Mouse (Mus musculus) neural tube, embryonic 14.5 days (tissue): ENCODE results near the gene Gm45623. TPM values are rescaled to one million over a fixed set of nuclear protein-coding genes. Genes with fewer than 3 reads are reported as not detected.

Experiments used
- ATAC-seq: fragments of 200-750 bp; cut with Nextera tagmentation; 2 replicates; pipeline ENCODE4 v1.8.0; 2017; ENCODE audit warnings: low read depth, mild to moderate bottlenecking, moderate TSS enrichment, moderate library complexity
- H3K27ac ChIP-seq: fragments of 300-500 bp; sonication (generic); 2 replicates; pipeline ENCODE4 v1.5.1; 2014; ENCODE audit warnings: low read depth, mild to moderate bottlenecking, control low read depth, low read length, moderate library complexity, mixed read lengths
- H3K27me3 ChIP-seq: fragments of 300-500 bp; sonication (generic); 2 replicates; pipeline ENCODE4 v1.6.1; 2014; ENCODE audit warnings: low read length; ENCODE audit not compliant: control insufficient read depth, insufficient read depth
- H3K36me3 ChIP-seq: fragments of 300-500 bp; sonication (generic); 2 replicates; pipeline ENCODE4 v1.6.1; 2014; ENCODE audit warnings: low read length, mixed read lengths; ENCODE audit not compliant: control insufficient read depth, insufficient read depth
- H3K4me1 ChIP-seq: fragments of 300-500 bp; sonication (generic); 2 replicates; pipeline ENCODE4 v1.6.1; 2014; ENCODE audit warnings: low read length; ENCODE audit not compliant: control insufficient read depth, insufficient read depth
- H3K4me2 ChIP-seq: fragments of 300-500 bp; sonication (generic); 2 replicates; pipeline ENCODE4 v1.6.1; 2014; ENCODE audit warnings: mild to moderate bottlenecking, low read depth, low read length, control low read depth
- H3K4me3 ChIP-seq: fragments of 300-500 bp; sonication (generic); 2 replicates; pipeline ENCODE4 v1.5.1; 2014; ENCODE audit warnings: low read depth, low read length, control low read depth, mixed read lengths
- H3K9ac ChIP-seq: fragments of 300-500 bp; sonication (generic); replicated peaks from 2 replicates; pipeline ENCODE4 v1.6.1; 2014; ENCODE audit warnings: low read depth, mild to moderate bottlenecking, control low read depth, low read length, mixed read lengths
- H3K9me3 ChIP-seq: fragments of 300-500 bp; sonication (generic); 2 replicates; pipeline ENCODE4 v1.6.1; 2016; ENCODE audit warnings: low read length; ENCODE audit not compliant: control insufficient read depth
- WGBS: fragments of 180-500 bp; shearing (Covaris S2); extraction: QIAGEN DNeasy Blood & Tissue Kit; methylation state at CpG from one replicate; pipeline ENCODE4 v1.1.7; 2014; 5-methylcytosine and 5-hydroxymethylcytosine counted together
- polyA plus RNA-seq: library from polyadenylated mRNA; unstranded; fragments of >200 nt; fragmentation: Nextera tagmentation; extraction: Ambion mirVana; gene quantifications from 2 replicates; pipeline ENCODE4 v1.2.1, GENCODE M21; 2014

Gene Gm45623
- polyA plus RNA-seq, 1 experiment from 2014 or later = 2.0 TPM

DNA sequence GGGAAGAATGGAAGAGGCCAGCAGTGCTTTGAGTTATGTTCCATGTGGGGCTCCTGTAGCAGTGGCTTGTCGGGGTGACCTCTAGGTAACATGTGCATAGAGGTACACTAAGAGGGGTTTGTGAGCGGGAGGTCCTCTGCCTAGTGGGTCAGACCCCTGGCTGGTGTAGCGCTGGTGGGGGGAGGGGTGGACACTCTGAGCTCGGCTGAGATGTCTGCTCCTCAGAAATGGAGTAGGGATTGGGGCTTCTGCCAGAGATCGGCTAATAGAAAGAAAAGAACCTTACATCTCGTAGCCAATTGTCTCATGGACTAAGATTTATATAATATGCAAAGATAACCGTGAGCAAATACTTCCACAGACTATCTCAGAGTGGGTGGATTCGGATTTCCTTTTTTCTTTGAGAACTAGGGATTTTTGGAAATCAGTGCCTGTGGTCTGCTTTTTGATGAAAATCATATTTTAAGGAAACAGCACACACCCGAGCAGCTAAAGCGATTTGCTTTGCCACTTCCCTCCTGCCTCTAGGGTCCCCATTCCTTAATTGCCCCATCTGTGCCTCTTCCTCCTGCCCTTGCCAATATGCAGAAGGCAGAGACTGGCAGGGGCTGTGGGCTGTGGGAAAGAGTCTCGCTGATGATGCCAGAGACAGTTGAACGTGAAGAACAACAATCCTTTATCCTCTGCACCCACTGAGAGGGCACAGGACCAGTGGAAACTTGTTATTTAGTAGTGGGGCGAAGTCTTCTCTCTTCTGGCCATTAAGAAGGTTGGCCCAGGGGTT lies 9.0 kb upstream of the Gm45623 start:
- Histone ChIP-seq H3K9me3 (no peaks in the 10 kb centered on the region), H3K4me3 (no peak overlapping the region), H3K9ac (no peak overlapping the region), H3K27me3 (no peaks in the 10 kb centered on the region), H3K36me3 (no peaks in the 10 kb centered on the region), H3K4me2 (no peak overlapping the region), H3K27ac (peak overlapping the region; percentile 2; the same call in 1 of the 2 replicates), H3K4me1 (peaks cover 9% of the 10 kb centered on the region)
- peak; percentile 44; the same call in 1 of the 2 replicates for ATAC-seq
- WGBS = 33% methylated on average over 13 of the region's 13 CpGs

GRCm38 (mm10) chr13:56758492-56758891 lies 4.9 kb upstream of the Gm45623 start:
- Histone ChIP-seq H3K9me3 (no peaks in the 10 kb centered on the region), H3K4me1 (peaks cover 5% of the 10 kb centered on the region), H3K4me2 (no peak overlapping the region), H3K27ac (no peak overlapping the region), H3K4me3 (no peak overlapping the region), H3K36me3 (no peaks in the 10 kb centered on the region), H3K9ac (no peak overlapping the region), H3K27me3 (peaks cover 10% of the 10 kb centered on the region; the same call in 1 of the 2 replicates)
- ATAC-seq = no peak
- WGBS = 36% methylated on average over 6 of the region's 6 CpGs

GRCm38 (mm10) chr13:56757201-56757600 lies 3.6 kb upstream of the Gm45623 start:
- 51% methylated on average over 12 of the region's 12 CpGs for WGBS
- Histone ChIP-seq H3K4me2 (no peak overlapping the region), H3K9me3 (no peaks in the 10 kb centered on the region), H3K36me3 (no peaks in the 10 kb centered on the region), H3K27me3 (peaks cover 19% of the 10 kb centered on the region), H3K4me3 (no peak overlapping the region), H3K27ac (no peak overlapping the region), H3K9ac (no peak overlapping the region), H3K4me1 (peaks cover 13% of the 10 kb centered on the region; the same call in 1 of the 2 replicates)
- ATAC-seq = no peak

DNA sequence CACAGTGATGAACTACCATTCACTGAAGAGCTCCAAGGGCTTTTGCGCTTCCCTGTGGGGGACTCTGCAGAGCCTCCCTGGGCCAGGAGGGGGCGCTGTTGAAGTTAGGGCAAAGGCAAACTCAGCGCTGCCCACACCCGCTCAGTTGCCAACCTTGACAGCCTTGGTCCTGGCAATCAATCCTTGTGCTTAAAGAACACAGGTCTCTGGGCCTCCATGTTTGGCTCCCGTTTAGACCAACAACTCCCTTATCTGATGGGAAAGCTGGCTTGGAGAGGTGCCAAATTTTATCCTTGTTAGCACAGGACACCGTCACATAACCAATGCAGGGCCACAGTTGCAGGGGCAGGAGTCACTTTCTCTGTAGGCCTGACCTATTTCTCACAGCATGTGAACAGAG lies 2.2 kb upstream of the Gm45623 start:
- Histone ChIP-seq H3K4me2 (no peak overlapping the region), H3K9me3 (no peaks in the 10 kb centered on the region), H3K4me3 (no peak overlapping the region), H3K36me3 (no peaks in the 10 kb centered on the region), H3K9ac (no peak overlapping the region), H3K27ac (no peak overlapping the region), H3K4me1 (peaks cover 14% of the 10 kb centered on the region; the same call in 1 of the 2 replicates), H3K27me3 (peaks cover 30% of the 10 kb centered on the region)
- no peak for ATAC-seq
- WGBS = 68% methylated on average over 6 of the region's 6 CpGs

GRCm38 (mm10) chr13:56752474-56753191 lies 994 bp downstream of the Gm45623 start:
- H3K27ac ChIP-seq = no peak overlapping the region
- no peaks in the 10 kb centered on the region for H3K36me3 ChIP-seq
- H3K9ac ChIP-seq = peak overlapping the region; percentile 47
- H3K4me2 ChIP-seq = peak overlapping the region; percentile 92
- WGBS = 2% methylated on average over 38 of the region's 41 CpGs
- H3K4me3 ChIP-seq = peak overlapping the region; percentile 41
- peaks cover 32% of the 10 kb centered on the region for H3K27me3 ChIP-seq
- no peaks in the 10 kb centered on the region for H3K9me3 ChIP-seq
- H3K4me1 ChIP-seq = peaks cover 14% of the 10 kb centered on the region; the same call in 1 of the 2 replicates
- no peak for ATAC-seq

DNA sequence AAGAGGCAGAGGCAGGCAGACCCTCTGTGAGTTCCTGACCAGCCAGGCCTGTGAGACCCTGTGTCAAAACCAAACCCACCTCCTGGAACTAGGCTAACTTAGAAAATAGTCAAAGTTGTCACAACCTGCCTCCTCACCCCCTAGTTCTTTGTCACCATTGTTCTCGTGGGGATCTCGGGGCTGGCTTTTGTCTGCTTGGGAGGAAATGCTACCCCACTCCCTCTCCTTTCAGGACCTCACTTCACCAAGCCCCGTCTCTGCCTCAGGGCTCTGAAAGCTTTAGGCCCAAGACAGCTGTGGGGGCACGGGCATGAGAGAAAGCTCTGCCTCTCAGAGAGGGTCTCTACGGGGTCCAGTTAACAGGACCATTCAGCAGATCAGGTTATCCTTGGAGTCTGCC lies 1.9 kb downstream of the Gm45623 start:
- H3K36me3 ChIP-seq = no peaks in the 10 kb centered on the region
- H3K9ac ChIP-seq = no peak overlapping the region; the same call in 1 of the 2 replicates
- no peak overlapping the region for H3K27ac ChIP-seq
- no peaks in the 10 kb centered on the region for H3K9me3 ChIP-seq
- peaks cover 32% of the 10 kb centered on the region for H3K27me3 ChIP-seq
- peaks cover 14% of the 10 kb centered on the region; the same call in 1 of the 2 replicates for H3K4me1 ChIP-seq
- H3K4me3 ChIP-seq = no peak overlapping the region
- 12% methylated on average over 5 of the region's 5 CpGs for WGBS
- peak overlapping the region; percentile 92; the same call in 1 of the 2 replicates for H3K4me2 ChIP-seq
- no peak for ATAC-seq

- Histone ChIP-seq H3K4me3 (no peak overlapping the region), H3K9ac (no peak overlapping the region), H3K4me1 (peaks cover 14% of the 10 kb centered on the region; the same call in 1 of the 2 replicates), H3K27ac (no peak overlapping the region), H3K27me3 (peaks cover 31% of the 10 kb centered on the region), H3K9me3 (no peaks in the 10 kb centered on the region), H3K4me2 (no peak overlapping the region), H3K36me3 (no peaks in the 10 kb centered on the region)
- no peak for ATAC-seq
- 83% methylated on average over 7 of the region's 7 CpGs for WGBS
Observed at GRCm38 (mm10) chr13:56749377-56749776, 4.2 kb downstream of the Gm45623 start.

DNA sequence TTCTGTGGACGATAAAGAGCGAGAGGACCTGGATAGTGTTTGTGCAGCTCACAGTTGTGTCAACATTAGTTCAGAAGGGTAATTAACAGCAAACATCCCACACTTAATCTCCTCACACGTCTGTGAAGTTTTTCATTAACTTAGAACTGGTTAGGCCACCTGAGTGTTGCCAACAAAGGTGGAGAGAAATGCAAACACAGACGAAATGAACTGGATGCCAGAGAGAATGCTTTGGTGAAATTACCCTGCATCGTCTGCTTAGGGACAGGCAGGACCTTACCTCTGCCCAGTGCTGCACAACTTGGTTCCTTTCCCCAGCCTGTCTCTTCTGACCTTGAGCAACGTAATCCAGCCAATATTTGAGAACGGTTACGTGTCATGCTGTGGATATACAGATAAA lies 6.1 kb downstream of the Gm45623 start:
- Histone ChIP-seq H3K9ac (no peak overlapping the region), H3K9me3 (no peaks in the 10 kb centered on the region), H3K27me3 (peaks cover 15% of the 10 kb centered on the region), H3K4me1 (peaks cover 4% of the 10 kb centered on the region; the same call in 1 of the 2 replicates), H3K4me2 (no peak overlapping the region), H3K4me3 (no peak overlapping the region), H3K36me3 (no peaks in the 10 kb centered on the region), H3K27ac (no peak overlapping the region)
- ATAC-seq = no peak
- 79% methylated on average over 8 of the region's 8 CpGs for WGBS
